Mouse (Mus musculus) kidney, adult 2 months (tissue): ENCODE results near the gene Gpr141.

ENCODE experiments used
- CTCF ChIP-seq: fragments of 200-500 bp; conservative IDR thresholded peaks from 2 replicates; pipeline ENCODE4 v1.5.1; 2011; ENCODE audit warnings: low read depth, mild to moderate bottlenecking, control low read depth, low read length, moderate library complexity, mixed read lengths; ENCODE audit not compliant: insufficient read depth, insufficient read length
- POLR2A ChIP-seq: fragments of 200-500 bp; IDR thresholded peaks from one replicate; pipeline ENCODE4 v1.6.1; 2011; ENCODE audit warnings: low read depth, low read length, control low read depth

DNA sequence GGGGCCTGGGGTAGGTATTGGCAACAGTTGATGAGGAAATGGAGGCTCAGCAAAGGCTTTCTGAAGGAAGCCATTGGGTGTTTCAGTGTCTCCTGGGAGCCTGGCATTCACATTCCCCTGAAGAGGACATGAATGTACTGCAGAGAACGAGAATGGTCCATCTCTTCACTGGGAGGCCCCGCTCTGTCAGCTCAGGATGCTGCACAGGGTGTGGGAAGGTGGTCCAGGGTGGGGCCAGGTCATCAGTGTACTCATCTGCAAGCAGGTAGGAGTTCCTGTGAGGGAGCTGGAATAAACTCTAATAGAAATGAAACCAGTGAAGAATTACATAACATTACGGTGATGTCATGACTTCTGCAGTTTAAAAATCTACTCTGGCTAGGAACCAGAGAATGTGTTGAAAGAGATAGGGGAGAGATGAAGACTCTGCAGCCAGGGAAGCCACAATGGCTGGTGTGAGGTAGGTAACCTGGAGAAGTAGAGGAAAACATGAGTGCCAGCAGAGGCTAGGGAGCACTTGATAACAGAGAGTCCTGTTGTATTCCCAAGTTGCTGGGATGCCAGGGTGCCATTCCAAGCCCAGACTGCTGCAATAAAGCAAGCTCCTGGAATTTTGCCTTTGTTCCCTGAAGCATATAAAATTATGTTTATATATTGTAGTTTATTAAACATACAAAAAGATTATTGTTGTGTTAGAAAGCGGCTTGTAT is 123.2 kb downstream of the Gpr141 start:
- no peak for TF ChIP-seq POLR2A
- no peak for TF ChIP-seq CTCF
